Mouse (Mus musculus): ENCODE data around the gene Gm128. TPM values are rescaled to one million over a fixed set of nuclear protein-coding genes. Genes with fewer than 3 reads are reported as not detected.

The Gm128 gene
- polyA plus RNA-seq, 1 experiment from 2014 or later = 0.97 TPM

DNA sequence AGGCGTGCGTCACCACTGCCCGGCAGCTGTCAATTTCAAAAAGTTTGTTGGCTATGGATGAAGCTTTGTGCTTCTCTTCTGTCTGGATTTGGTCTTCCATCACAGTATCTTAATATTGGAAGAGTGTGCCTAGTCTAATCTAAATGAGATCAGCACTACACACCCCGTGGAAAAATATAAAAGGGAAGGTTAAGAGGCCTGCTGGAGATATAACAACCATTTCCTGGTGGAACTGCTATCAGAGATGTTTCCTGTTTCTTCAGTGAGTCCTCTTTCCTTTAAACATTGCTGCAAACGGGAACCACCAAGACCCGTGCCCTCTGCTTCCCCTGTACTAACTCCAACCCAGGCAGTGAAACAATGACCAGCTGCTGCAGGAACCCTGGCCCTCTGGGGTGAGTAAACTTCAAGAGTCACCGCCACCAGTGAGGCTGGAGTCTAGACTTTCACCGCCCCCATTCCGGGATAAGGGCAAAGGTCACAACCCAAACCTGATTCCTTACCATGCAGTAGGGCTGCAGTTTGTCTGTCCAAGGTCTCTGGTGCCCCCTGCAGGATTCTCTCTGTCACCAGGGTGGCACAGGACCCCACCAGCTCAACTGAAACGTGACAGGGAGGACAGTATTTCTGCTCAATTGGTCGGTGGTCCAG is 21.8 kb upstream of the Gm128 start:
- DNase-seq (ENCODE audit: low spot score) = peak; percentile 84
- Histone ChIP-seq H3K36me3 (peaks cover 93% of the 10 kb centered on the region), H3K4me3 (no peak overlapping the region), H3K4me1 (peaks cover 5% of the 10 kb centered on the region; the same call in 1 of the 2 replicates), H3K9me3 (no peaks in the 10 kb centered on the region), H3K27me3 (ENCODE audit: insufficient read depth, poor library complexity, severe bottlenecking) (no peaks in the 10 kb centered on the region), H3K27ac (no peak overlapping the region)
- WGBS = 47% methylated on average over 11 of the region's 11 CpGs

DNA sequence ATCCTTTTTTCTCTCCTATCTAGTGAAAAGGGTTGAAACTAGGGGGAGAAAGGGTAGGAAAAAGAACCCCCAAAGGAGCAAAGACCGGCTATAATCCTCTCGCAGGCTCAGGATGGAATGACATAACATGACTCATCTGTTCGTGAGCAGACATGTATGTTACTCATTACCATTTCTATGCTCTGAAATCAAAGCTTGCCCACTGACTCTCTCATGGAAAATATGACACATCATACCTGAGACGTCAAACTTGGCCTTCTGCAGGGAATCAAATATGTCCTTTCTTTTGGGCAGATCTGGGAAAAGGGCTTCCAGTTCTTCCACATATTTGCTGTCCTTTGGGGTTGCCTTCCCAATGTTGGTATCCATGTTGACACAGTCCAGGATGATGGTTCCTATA is 20.6 kb upstream of the Gm128 start:
- Histone ChIP-seq H3K27ac (no peak overlapping the region), H3K36me3 (peaks cover 92% of the 10 kb centered on the region), H3K4me1 (peaks cover 5% of the 10 kb centered on the region; the same call in 1 of the 2 replicates), H3K4me3 (no peak overlapping the region), H3K9me3 (no peaks in the 10 kb centered on the region), H3K27me3 (ENCODE audit: insufficient read depth, poor library complexity, severe bottlenecking) (no peaks in the 10 kb centered on the region)
- no peak for DNase-seq (ENCODE audit: low spot score)
- WGBS = 90% methylated on average over 4 of the region's 4 CpGs

DNA sequence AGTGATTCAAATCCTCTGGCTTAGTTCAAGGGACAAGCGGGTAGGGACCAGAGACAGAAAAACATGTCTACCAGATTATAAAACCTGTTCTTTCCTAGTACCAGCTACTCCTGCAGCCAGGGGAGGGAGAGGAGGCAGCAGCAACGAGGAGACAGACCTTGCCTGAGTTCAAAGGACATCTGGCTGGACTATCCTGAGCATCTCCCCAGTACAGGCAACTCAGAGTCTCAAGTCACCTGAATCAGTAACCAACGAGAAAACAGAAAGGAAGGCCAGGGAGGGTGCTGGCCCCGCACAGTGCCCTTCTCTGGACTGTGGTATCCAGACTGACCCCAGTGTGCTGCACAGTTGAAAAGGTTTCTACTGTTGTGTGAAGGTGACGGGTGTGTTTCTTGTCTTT is 15.5 kb upstream of the Gm128 start:
- Histone ChIP-seq H3K4me1 (no peaks in the 10 kb centered on the region), H3K9me3 (no peaks in the 10 kb centered on the region), H3K36me3 (peaks cover 90% of the 10 kb centered on the region), H3K27ac (no peak overlapping the region), H3K4me3 (no peak overlapping the region), H3K27me3 (ENCODE audit: insufficient read depth, poor library complexity, severe bottlenecking) (no peaks in the 10 kb centered on the region)
- DNase-seq (ENCODE audit: low spot score) = no peak
- WGBS = 85% methylated on average over 5 of the region's 5 CpGs

DNA sequence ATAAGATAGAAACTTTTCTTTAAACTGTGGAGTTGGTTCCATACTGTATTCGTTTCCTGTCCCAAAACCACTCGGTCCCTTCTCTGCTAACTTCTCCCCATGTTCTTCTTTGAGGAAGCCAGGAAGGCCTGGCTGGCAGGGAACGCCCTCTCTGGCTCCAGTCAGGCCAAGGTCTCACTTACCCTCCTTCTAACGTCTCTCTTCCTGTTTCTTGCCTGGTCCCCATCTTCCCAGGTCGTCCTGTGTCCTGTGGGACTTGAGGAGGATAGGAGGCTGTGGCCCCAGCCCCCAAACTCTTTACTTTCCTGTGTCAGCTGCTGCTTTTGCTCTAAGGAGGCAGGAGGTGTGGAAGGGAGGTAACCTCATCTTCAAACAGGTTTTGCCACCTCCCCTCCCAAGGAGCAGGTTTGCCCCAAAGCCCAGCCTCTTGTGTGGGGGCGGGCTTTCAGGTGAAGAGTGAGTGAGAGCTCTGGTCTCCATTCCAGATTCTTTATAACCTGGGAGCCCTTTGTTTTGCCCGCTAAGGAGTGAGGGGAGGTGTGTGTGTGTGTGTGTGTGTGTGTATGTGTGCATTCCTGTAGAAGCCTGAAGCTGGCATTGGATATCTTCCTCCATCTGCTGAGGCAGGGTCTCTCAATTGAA is 9.5 kb upstream of the Gm128 start, which contains the start of gene Bnipl:
Bnipl (minus strand) TSS at position 411 of the 642 bp plus-strand sequence.
- DNase-seq (ENCODE audit: low spot score) = no peak
- Histone ChIP-seq H3K27me3 (ENCODE audit: insufficient read depth, poor library complexity, severe bottlenecking) (no peaks in the 10 kb centered on the region), H3K4me1 (no peaks in the 10 kb centered on the region), H3K4me3 (no peak within 1 kb of the TSS), H3K27ac (no peak within 1 kb of the TSS), H3K36me3 (peaks cover 32% of the 10 kb centered on the region), H3K9me3 (no peaks in the 10 kb centered on the region)
- WGBS = 45% methylated on average over 7 of the region's 7 CpGs

DNA sequence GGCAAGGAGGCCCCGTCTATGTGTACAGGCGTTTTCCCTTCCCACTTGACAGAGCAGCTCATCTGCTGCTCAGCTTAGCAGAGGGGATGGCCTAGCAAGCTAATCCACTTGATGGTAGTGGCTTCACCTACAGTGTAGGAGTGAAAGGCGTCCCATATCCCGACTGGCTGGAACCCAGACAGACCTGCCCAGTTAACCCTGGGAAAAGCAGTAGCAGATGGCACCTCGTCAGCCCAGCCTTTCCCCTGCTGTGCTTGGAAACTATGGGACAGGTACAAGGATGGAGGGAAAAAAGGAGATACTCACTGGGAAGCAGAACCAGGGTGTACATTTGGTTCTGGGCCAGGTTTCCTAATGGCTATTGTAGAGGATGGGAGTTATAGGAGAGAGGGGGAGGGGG is 9.0 kb upstream of the Gm128 start:
- Histone ChIP-seq H3K4me3 (no peak overlapping the region), H3K27me3 (ENCODE audit: insufficient read depth, poor library complexity, severe bottlenecking) (no peaks in the 10 kb centered on the region), H3K27ac (no peak overlapping the region), H3K9me3 (no peaks in the 10 kb centered on the region), H3K36me3 (peaks cover 30% of the 10 kb centered on the region), H3K4me1 (no peaks in the 10 kb centered on the region)
- no peak for DNase-seq (ENCODE audit: low spot score)
- WGBS = 75% methylated on average over 5 of the region's 5 CpGs

DNA sequence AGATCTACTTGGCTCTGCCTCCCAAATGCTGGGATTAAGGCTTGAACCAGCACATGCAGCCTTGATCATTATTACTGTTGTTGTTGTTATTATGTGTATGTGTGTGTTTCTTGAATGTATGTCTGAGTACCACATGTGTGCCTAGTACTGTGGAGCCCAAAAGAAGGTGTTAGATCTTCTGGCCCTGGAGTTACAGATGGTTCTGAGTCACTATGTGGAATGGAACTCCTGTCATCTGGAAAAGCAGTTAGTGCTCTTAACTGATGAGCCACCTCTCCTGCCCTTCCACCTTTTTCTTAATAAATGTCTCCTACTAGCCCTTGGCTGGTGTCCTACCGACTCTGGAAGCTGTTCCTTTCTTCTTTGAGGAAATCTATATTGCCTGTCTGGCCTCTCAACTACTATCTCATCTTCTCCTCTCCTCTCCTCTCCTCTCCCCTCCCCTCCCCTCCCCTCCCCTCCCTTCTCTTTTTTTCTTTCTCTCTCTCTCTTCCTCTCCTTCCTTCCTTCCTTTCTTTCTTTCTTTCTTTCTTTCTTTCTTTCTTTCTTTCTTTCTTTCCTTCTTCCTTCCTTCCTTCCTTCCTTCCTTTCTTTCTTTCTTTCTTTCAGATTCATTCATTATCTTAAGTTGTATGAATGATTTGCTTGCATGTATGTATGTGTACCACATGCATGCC is 6.4 kb upstream of the Gm128 start:
- H3K4me1 ChIP-seq = 0 out of 2 replicates have a peak, but pooled peaks cover 2% of the 10 kb centered on the region
- H3K36me3 ChIP-seq = peaks cover 14% of the 10 kb centered on the region
- WGBS = 69% methylated on average over 1 of the region's 1 CpGs
- no peak overlapping the region for H3K4me3 ChIP-seq
- H3K9me3 ChIP-seq = no peaks in the 10 kb centered on the region
- H3K27me3 ChIP-seq (ENCODE audit: insufficient read depth, poor library complexity, severe bottlenecking) = no peaks in the 10 kb centered on the region
- no peak for DNase-seq (ENCODE audit: low spot score)
- H3K27ac ChIP-seq = no peak overlapping the region

DNA sequence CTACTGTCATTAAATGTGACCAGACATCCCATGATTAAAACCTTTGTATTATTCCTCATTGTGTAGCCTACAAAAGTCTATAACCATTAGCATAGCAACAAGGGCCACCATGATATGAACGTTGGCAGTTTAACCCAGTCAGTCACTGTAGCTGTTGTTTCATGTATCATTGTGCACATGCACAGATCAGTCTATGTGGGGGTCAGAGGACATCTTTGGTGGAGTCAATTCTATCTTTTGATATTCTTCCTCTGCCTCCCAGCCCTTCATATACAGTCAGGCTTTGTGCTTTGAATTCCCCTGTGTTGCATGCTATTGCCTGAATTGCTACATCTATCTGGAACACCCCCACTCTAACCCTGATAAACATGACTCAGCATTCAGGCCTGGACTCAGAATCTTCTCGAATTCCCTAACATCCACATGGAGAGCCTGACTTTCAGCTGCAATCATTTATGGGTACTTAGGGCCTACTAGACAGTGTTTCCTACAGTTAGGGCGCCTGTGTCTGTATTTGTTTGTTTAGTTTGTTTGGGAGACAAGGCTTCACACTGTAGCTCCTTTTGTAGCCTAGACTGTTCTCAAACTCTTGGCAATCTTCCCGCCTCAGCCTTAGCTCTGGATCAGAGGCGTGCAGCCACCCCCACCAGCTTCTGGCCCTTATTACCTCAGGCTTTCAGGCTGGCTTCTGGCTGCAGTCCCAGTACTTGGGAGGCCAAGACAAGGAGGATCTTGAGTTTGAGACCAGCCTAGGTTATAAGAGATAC is 5.2 kb upstream of the Gm128 start:
- Histone ChIP-seq H3K36me3 (peaks cover 11% of the 10 kb centered on the region), H3K9me3 (no peaks in the 10 kb centered on the region), H3K4me1 (0 out of 2 replicates have a peak, but pooled peaks cover 2% of the 10 kb centered on the region), H3K27ac (no peak overlapping the region), H3K4me3 (no peak overlapping the region), H3K27me3 (ENCODE audit: insufficient read depth, poor library complexity, severe bottlenecking) (no peaks in the 10 kb centered on the region)
- WGBS = 82% methylated on average over 5 of the region's 5 CpGs
- DNase-seq (ENCODE audit: low spot score) = no peak

DNA sequence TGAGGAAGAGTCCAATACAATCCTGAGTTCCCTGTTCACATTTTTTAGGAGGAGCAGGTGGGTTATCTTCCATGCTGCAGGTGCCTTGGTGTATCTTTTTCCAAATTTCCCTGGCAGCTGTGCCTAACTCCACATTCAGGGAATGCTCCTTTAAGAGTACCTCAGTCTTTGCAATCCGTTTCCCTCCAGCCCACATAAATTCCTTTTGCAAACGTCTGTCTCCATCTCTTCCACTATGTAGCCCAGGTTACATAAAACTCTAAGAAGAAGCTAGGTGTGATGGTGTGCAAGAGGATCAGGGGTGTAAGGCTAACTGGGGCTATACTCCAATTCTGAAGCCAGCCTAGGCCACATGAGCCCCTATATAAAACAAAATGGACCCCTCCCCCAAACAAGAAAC is 1.7 kb upstream of the Gm128 start:
- Histone ChIP-seq H3K9me3 (no peaks in the 10 kb centered on the region), H3K27me3 (ENCODE audit: insufficient read depth, poor library complexity, severe bottlenecking) (no peaks in the 10 kb centered on the region), H3K27ac (no peak overlapping the region), H3K36me3 (peaks cover 16% of the 10 kb centered on the region), H3K4me3 (no peak overlapping the region), H3K4me1 (peaks cover 12% of the 10 kb centered on the region; the same call in 1 of the 2 replicates)
- DNase-seq (ENCODE audit: low spot score) = no peak
- WGBS = 87% methylated on average over 2 of the region's 2 CpGs

DNA sequence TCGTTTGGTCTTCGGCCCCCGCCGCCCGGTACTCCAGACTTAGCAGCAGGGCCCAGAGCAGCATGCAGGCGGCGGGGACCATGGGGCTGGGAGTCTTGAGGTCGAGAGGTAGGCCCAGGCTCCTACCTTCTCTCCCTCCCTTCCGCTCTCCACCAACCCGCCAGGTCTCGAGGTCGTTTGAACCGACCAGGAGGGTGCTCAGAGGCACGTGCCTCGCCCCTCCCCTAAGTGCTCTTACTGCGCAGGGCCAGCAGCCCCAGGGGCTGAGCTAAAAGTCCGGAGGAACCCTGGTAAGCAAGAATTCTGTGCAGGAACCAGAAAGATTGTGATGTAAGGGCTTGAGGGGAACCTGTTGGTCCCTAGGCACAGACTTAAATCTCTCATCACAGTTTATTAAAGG is 498 bp downstream of the Gm128 start:
- DNase-seq (ENCODE audit: low spot score) = no peak
- WGBS = 23% methylated on average over 17 of the region's 17 CpGs
- H3K27ac ChIP-seq = peak overlapping the region; percentile 43; the same call in 1 of the 2 replicates

DNA sequence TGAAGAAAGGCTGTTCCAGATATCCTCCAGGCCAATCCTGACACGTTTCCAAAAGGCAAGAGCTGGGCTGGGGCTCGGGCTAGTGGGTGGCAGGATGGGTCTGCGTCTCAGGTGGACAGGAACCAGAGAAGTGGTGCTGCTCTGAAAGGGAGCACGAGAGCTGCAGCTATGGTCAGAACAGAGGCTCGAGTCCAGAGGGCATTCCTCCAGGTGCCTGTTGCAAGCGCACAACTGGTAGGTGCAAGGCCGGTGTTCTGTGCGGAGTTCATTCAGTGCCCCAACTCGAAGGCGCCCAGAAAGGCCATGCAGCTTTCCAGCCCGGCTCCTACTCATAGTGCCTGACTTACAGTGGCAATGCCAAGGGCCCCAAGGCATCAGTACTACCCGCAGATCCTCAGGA is 1.4 kb downstream of the Gm128 start:
- 79% methylated on average over 12 of the region's 12 CpGs for WGBS
- Histone ChIP-seq H3K4me3 (no peak overlapping the region), H3K4me1 (peaks cover 12% of the 10 kb centered on the region; the same call in 1 of the 2 replicates), H3K27ac (no peak overlapping the region), H3K9me3 (no peaks in the 10 kb centered on the region), H3K36me3 (peaks cover 40% of the 10 kb centered on the region), H3K27me3 (ENCODE audit: insufficient read depth, poor library complexity, severe bottlenecking) (no peaks in the 10 kb centered on the region)
- DNase-seq (ENCODE audit: low spot score) = no peak

More for the DNA sequence above, 498 bp downstream of the Gm128 start:
- no peaks in the 10 kb centered on the region for H3K27me3 ChIP-seq (ENCODE audit: insufficient read depth, poor library complexity, severe bottlenecking)
- peak overlapping the region; percentile 42 for H3K4me3 ChIP-seq
- peaks cover 12% of the 10 kb centered on the region; the same call in 1 of the 2 replicates for H3K4me1 ChIP-seq
- H3K36me3 ChIP-seq = peaks cover 37% of the 10 kb centered on the region
- no peaks in the 10 kb centered on the region for H3K9me3 ChIP-seq

DNA sequence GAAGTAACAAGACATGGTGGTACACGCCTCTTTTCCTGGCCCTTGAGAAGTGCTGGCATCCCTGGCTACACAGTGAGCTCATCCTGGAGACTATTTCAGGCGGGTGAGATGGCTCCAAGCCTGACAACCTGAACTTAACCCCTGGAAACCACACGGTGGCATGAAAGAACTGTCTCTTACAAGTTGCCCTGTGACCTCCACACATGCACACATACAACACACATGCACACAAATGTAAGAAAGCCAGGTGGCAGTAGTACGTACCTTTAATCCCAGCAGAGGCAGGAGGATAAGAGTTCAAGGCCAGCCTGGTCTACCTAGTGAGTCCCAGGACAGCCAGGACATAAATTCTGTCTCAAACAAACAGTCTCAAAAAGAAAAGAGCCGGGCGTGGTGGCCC is 2.4 kb downstream of the Gm128 start:
- no peak for DNase-seq (ENCODE audit: low spot score)
- H3K27me3 ChIP-seq (ENCODE audit: insufficient read depth, poor library complexity, severe bottlenecking) = no peaks in the 10 kb centered on the region
- H3K36me3 ChIP-seq = peaks cover 46% of the 10 kb centered on the region
- H3K27ac ChIP-seq = no peak overlapping the region
- H3K9me3 ChIP-seq = no peaks in the 10 kb centered on the region
- no peak overlapping the region for H3K4me3 ChIP-seq
- H3K4me1 ChIP-seq = peaks cover 12% of the 10 kb centered on the region; the same call in 1 of the 2 replicates
- WGBS = 78% methylated on average over 6 of the region's 6 CpGs

DNA sequence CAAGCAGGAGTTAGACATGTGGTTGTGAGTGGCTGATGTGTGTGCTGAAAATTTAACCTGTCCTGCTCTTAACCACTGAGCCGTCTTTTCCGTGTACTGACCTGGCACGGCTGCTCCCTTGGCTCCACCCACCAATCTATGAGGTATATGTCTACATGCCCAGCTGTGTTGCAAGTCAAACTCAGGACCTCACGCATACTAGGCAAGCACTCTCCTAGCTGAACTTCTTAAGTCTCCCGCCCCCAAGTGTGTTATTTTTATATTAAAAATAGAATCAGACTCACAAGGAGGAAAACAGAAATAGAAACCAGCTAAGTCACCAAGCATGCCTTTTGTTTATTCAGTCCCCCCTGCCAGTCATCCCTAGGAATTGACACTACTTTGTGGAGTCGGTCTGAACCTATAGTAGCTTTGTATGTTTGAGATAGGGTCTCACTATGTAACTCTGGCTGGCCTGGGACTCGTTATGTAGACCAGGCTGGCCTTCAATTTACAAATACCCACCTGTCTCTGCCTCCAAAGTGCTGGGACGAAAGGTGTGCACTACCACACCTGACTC is 3.8 kb downstream of the Gm128 start:
- Histone ChIP-seq H3K27me3 (ENCODE audit: insufficient read depth, poor library complexity, severe bottlenecking) (no peaks in the 10 kb centered on the region), H3K4me3 (no peak overlapping the region), H3K36me3 (peaks cover 60% of the 10 kb centered on the region), H3K9me3 (no peaks in the 10 kb centered on the region), H3K27ac (no peak overlapping the region), H3K4me1 (peaks cover 13% of the 10 kb centered on the region; the same call in 1 of the 2 replicates)
- 87% methylated on average over 8 of the region's 8 CpGs for WGBS
- DNase-seq (ENCODE audit: low spot score) = no peak

All from heart, embryonic 10.5 days (tissue).